Mouse (Mus musculus) CH12.LX (cell line): Measurements from ENCODE around the gene Gm10334. TPM values are rescaled to one million over a fixed set of nuclear protein-coding genes. Genes with fewer than 3 reads are reported as not detected.
"Not testable (repeated sequence)": the region's sequence is repeated elsewhere in the genome, so short reads cannot be mapped to it uniquely, and the experiment has no call there.

ENCODE experiments used
- DNase-seq: peaks from one replicate; pipeline ENCODE4 v3.0.0-alpha.2; 2013; ENCODE audit errors: extremely low read depth
- H3K27ac ChIP-seq: 2 replicates; pipeline ENCODE4 v1.5.1; 2012; ENCODE audit warnings: low read depth, mild to moderate bottlenecking, control low read depth, moderate library complexity; ENCODE audit not compliant: insufficient read depth
- H3K27me3 ChIP-seq: replicated peaks from 2 replicates; pipeline ENCODE3; 2012; ENCODE audit warnings: inconsistent platforms
- H3K36me3 ChIP-seq, 2 experiments: replicated peaks in 1 of 2; 2 replicates each; pipeline versions ENCODE3 to v1.6.1; 2012; ENCODE audit warnings: inconsistent platforms in 1 of 2, low read length in 1 of 2, mild to moderate bottlenecking in 1 of 2, mixed read lengths in 1 of 2, moderate library complexity in 1 of 2; ENCODE audit not compliant: control insufficient read depth in 1 of 2, insufficient read depth in 1 of 2
- H3K4me1 ChIP-seq, 2 experiments: 2 replicates each; pipeline ENCODE4 v1.6.1; 2012; ENCODE audit warnings: inconsistent platforms in 1 of 2, moderate library complexity in 1 of 2; ENCODE audit not compliant: insufficient read depth in 2 of 2, control insufficient read depth in 1 of 2
- H3K4me2 ChIP-seq: 2 replicates; pipeline ENCODE4 v1.6.1; 2012; ENCODE audit warnings: low read depth, mild to moderate bottlenecking, control low read depth; ENCODE audit not compliant: poor library complexity, insufficient read depth, severe bottlenecking
- H3K4me3 ChIP-seq, 3 experiments: fragments of 150-350 bp in 1 of 3; sonication (generic) in 1 of 3; replicated peaks in 1 of 3; 2 replicates each; pipeline versions ENCODE3 to v1.5.1; 2011 to 2012; ENCODE audit warnings: low read depth in 2 of 3, low read length in 2 of 3, mild to moderate bottlenecking in 2 of 3, moderate library complexity in 2 of 3, control low read depth in 1 of 3, improper control_type of control experiment in 1 of 3, inconsistent platforms in 1 of 3, mixed read lengths in 1 of 3; ENCODE audit not compliant: poor library complexity in 1 of 3
- H3K79me2 ChIP-seq: replicated peaks from 2 replicates; pipeline ENCODE4 v1.6.1; 2012; ENCODE audit warnings: mild to moderate bottlenecking, moderate library complexity; ENCODE audit not compliant: control insufficient read depth, poor library complexity, insufficient read depth, severe bottlenecking; ENCODE audit errors: extremely low read depth
- H3K9ac ChIP-seq: 2 replicates; pipeline ENCODE4 v1.6.1; 2012; ENCODE audit warnings: low read depth, mild to moderate bottlenecking, control low read depth, moderate library complexity; ENCODE audit not compliant: insufficient read depth
- H3K9me3 ChIP-seq: replicated peaks from 2 replicates; pipeline ENCODE3; 2012; ENCODE audit warnings: low read length, inconsistent platforms, mixed read lengths
- dilution Hi-C: fragments of 300-500 bp; cut with MboI; formaldehyde crosslinking; loops from 2 replicates; pipeline ENCODE4 v1.14.3; 2020; ENCODE audit warnings: low sequenced_read_pairs; ENCODE audit not compliant: extremely low pct_unique_long_range_greater_than_20kb, extremely low pct_ligation_motif_present
- in situ Hi-C: fragments of 300-500 bp; cut with MboI; formaldehyde crosslinking; loops from 3 replicates; pipeline ENCODE4 v1.14.3; 2019; ENCODE audit warnings: low sequenced_read_pairs, low pct_ligation_motif_present, low pct_unique_long_range_greater_than_20kb, mixed read lengths
- polyA plus RNA-seq: library from polyadenylated mRNA; unstranded; fragments of >175 nt; gene quantifications from 2 replicates; pipeline ENCODE4 v1.2.1, GENCODE M21; 2012; ENCODE audit warnings: low read depth; ENCODE audit not compliant: insufficient read length
- total RNA-seq, 2 experiments: library from RNA; depleted of rRNA; stranded (reverse); fragments of 300-350 nt in 1 of 2; fragments of >200 nt in 1 of 2; gene quantifications; 2 replicates each; pipeline ENCODE4 v1.2.3; 2012 to 2014

The Gm10334 gene
- total RNA-seq (2012; rRNA removed) (not detected in 2 replicates), total RNA-seq (2014; rRNA removed) (not detected in 2 replicates), polyA plus RNA-seq (not detected in 2 replicates)

DNA sequence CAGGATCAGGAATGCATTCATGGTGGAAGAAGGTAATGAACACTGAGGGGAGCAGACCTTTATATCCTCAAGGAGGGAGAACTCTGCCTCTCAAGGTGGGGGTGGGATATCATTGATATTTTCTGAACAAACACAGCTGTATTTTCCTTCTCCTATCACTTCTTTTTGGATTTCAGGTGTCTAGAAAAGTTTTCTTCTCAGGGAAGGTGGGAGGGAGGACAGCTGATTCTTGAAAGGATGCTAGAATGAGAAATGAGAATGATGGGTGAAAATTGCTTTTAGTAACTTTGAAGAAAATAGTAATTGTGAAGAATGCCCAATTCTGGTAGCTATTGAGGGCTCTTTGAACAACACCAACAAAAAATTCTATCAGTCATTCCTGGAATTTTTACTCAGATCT is at the start of gene Gm10334:
Gm10334 (minus strand) TSS at position 101 of the 400 bp plus-strand sequence.
- H3K4me3 ChIP-seq, dilution Hi-C loops, H3K4me2 ChIP-seq, H3K9ac ChIP-seq, DNase-seq, H3K27me3 ChIP-seq, H3K79me2 ChIP-seq, H3K4me1 ChIP-seq, H3K9me3 ChIP-seq, H3K36me3 ChIP-seq, H3K27ac ChIP-seq, in situ Hi-C loops: not testable (repeated sequence)

DNA sequence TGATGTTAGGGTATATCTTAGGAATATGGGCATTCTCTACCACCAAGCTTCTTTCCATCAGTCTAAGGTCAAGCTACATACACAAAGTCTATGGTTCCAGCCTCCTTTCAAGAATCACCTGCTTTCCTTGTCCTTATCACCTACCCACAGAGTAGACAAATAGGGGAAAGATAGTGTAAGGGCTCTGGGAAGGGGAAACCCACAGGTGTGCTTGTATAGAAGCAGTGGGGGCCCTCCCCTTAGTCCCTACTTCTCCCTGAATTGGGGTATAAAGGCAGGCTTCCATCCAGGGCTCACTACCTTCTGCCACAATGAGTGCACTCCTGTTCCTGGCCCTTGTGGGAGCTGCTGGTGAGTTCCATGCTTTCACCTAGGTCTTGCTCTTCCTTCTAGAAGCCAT is 12.7 kb upstream of the Gm10334 start, which contains the start of gene Prss1:
Prss1 (plus strand) TSS at position 301 of the 400 bp plus-strand sequence.
- dilution Hi-C loops, H3K9me3 ChIP-seq, H3K4me3 ChIP-seq, in situ Hi-C loops, DNase-seq, H3K4me2 ChIP-seq, H3K79me2 ChIP-seq, H3K27me3 ChIP-seq, H3K27ac ChIP-seq, H3K4me1 ChIP-seq, H3K36me3 ChIP-seq, H3K9ac ChIP-seq: not testable (repeated sequence)

DNA sequence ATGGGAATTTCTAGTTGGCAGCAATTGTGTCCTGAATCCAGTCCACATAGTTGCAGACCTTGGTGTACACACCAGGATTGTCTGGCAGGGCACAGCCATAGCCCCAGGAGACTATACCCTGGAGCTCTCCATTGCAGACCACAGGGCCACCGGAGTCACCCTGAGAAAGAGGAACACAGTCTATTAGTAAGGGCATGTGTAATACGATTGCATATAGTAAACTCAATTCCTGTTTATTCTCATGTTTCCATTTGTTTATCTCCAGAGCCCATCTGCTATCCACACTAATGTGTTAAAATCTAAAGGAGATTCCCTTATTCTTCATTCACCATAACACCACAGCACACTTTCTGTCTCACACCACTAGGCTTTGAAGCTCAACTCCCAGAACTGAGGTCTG is 3.7 kb downstream of the Gm10334 start:
- H3K27ac ChIP-seq, H3K9ac ChIP-seq, H3K4me1 ChIP-seq, in situ Hi-C loops, dilution Hi-C loops, DNase-seq, H3K79me2 ChIP-seq, H3K27me3 ChIP-seq, H3K4me3 ChIP-seq, H3K9me3 ChIP-seq, H3K4me2 ChIP-seq, H3K36me3 ChIP-seq: not testable (repeated sequence)

Other genes with a start within 250 kb of the Gm10334 start
- gene Try4, start 143.9 kb downstream of the Gm10334 start, total RNA-seq (2012; rRNA removed): not detected in 2 replicates
- not detected in 2 replicates for gene Try4, start 143.9 kb downstream of the Gm10334 start, total RNA-seq (2014; rRNA removed)
- not detected in 2 replicates for gene Try4, start 143.9 kb downstream of the Gm10334 start, polyA plus RNA-seq
- gene Try5, start 129.3 kb downstream of the Gm10334 start, total RNA-seq (2012; rRNA removed): 0.17 TPM in 1 of 2 replicates, not detected in the other
- gene Try5, start 129.3 kb downstream of the Gm10334 start, total RNA-seq (2014; rRNA removed): not detected in 2 replicates
- not detected in 2 replicates for gene Try5, start 129.3 kb downstream of the Gm10334 start, polyA plus RNA-seq
- not detected in 2 replicates for gene Try10, start 92.0 kb downstream of the Gm10334 start, total RNA-seq (2012; rRNA removed)
- gene Try10, start 92.0 kb downstream of the Gm10334 start, total RNA-seq (2014; rRNA removed): not detected in 2 replicates
- not detected in 2 replicates for gene Try10, start 92.0 kb downstream of the Gm10334 start, polyA plus RNA-seq
- gene Prss3, start 68.5 kb downstream of the Gm10334 start, total RNA-seq (2012; rRNA removed): not detected in 2 replicates
- not detected in 2 replicates for gene Prss3, start 68.5 kb downstream of the Gm10334 start, total RNA-seq (2014; rRNA removed)
- gene Prss3, start 68.5 kb downstream of the Gm10334 start, polyA plus RNA-seq: not detected in 2 replicates
- not detected in 2 replicates for gene Gm5771, start 53.8 kb downstream of the Gm10334 start, total RNA-seq (2012; rRNA removed)
- gene Gm5771, start 53.8 kb downstream of the Gm10334 start, total RNA-seq (2014; rRNA removed): not detected in 2 replicates
- gene Gm5771, start 53.8 kb downstream of the Gm10334 start, polyA plus RNA-seq: not detected in 2 replicates
- not detected in 2 replicates for gene Prss1, start 12.8 kb upstream of the Gm10334 start, total RNA-seq (2012; rRNA removed)
- not detected in 2 replicates for gene Prss1, start 12.8 kb upstream of the Gm10334 start, total RNA-seq (2014; rRNA removed)
- not detected in 2 replicates for gene Prss1, start 12.8 kb upstream of the Gm10334 start, polyA plus RNA-seq
- gene Prss2, start 75.6 kb upstream of the Gm10334 start, total RNA-seq (2012; rRNA removed): not detected in 2 replicates
- gene Prss2, start 75.6 kb upstream of the Gm10334 start, total RNA-seq (2014; rRNA removed): not detected in 2 replicates
- gene Prss2, start 75.6 kb upstream of the Gm10334 start, polyA plus RNA-seq: not detected in 2 replicates
- 0.04 TPM in 1 of 2 replicates, not detected in the other for gene Ephb6, start 159.3 kb upstream of the Gm10334 start, total RNA-seq (2012; rRNA removed)
- not detected in 2 replicates for gene Ephb6, start 159.3 kb upstream of the Gm10334 start, total RNA-seq (2014; rRNA removed)
- not detected in 2 replicates for gene Ephb6, start 159.3 kb upstream of the Gm10334 start, polyA plus RNA-seq
- gene Trpv6, start 190.3 kb upstream of the Gm10334 start, total RNA-seq (2012; rRNA removed): not detected in 2 replicates
- not detected in 2 replicates for gene Trpv6, start 190.3 kb upstream of the Gm10334 start, total RNA-seq (2014; rRNA removed)
- not detected in 2 replicates for gene Trpv6, start 190.3 kb upstream of the Gm10334 start, polyA plus RNA-seq
- gene Trpv5, start 234.6 kb upstream of the Gm10334 start, total RNA-seq (2012; rRNA removed): not detected in 2 replicates
- gene Trpv5, start 234.6 kb upstream of the Gm10334 start, total RNA-seq (2014; rRNA removed): not detected in 2 replicates
- gene Trpv5, start 234.6 kb upstream of the Gm10334 start, polyA plus RNA-seq: not detected in 2 replicates
- gene Llcfc1, start 238.3 kb upstream of the Gm10334 start, total RNA-seq (2012; rRNA removed): not detected in 2 replicates
- not detected in 2 replicates for gene Llcfc1, start 238.3 kb upstream of the Gm10334 start, total RNA-seq (2014; rRNA removed)
- not detected in 2 replicates for gene Llcfc1, start 238.3 kb upstream of the Gm10334 start, polyA plus RNA-seq